Mouse (Mus musculus) hindbrain, embryonic 11.5 days (tissue): ENCODE data around the gene Kdf1. TPM values are rescaled to one million over a fixed set of nuclear protein-coding genes. Genes with fewer than 3 reads are reported as not detected.

Source experiments
- ATAC-seq: fragments of 200-750 bp; cut with Nextera tagmentation; 2 replicates; pipeline ENCODE4 v1.8.0; 2017; ENCODE audit warnings: mild to moderate bottlenecking, moderate TSS enrichment, moderate library complexity; ENCODE audit not compliant: low FRiP score
- DNase-seq: peaks from one replicate; pipeline ENCODE4 v3.0.0-alpha.2; 2015; ENCODE audit warnings: low spot score
- H3K27ac ChIP-seq: fragments of 300-500 bp; sonication (generic); 2 replicates; pipeline ENCODE4 v1.5.1; 2014; ENCODE audit warnings: mild to moderate bottlenecking, low read depth, low read length
- H3K27me3 ChIP-seq: fragments of 300-500 bp; sonication (generic); 2 replicates; pipeline ENCODE4 v1.6.1; 2014; ENCODE audit warnings: mild to moderate bottlenecking, low read length, moderate library complexity, mixed read lengths; ENCODE audit not compliant: control insufficient read depth, insufficient read depth
- H3K36me3 ChIP-seq: fragments of 300-500 bp; sonication (generic); 2 replicates; pipeline ENCODE4 v1.6.1; 2014; ENCODE audit warnings: mild to moderate bottlenecking, low read length, moderate library complexity, mixed read lengths; ENCODE audit not compliant: control insufficient read depth, insufficient read depth
- H3K4me1 ChIP-seq: fragments of 300-500 bp; sonication (generic); replicated peaks from 2 replicates; pipeline ENCODE4 v1.6.1; 2014; ENCODE audit warnings: low read length, mixed read lengths; ENCODE audit not compliant: control insufficient read depth, insufficient read depth
- H3K4me2 ChIP-seq: fragments of 300-500 bp; sonication (generic); replicated peaks from 2 replicates; pipeline ENCODE4 v1.6.1; 2014; ENCODE audit warnings: mild to moderate bottlenecking, low read depth, low read length
- H3K4me3 ChIP-seq: fragments of 300-500 bp; sonication (generic); 2 replicates; pipeline ENCODE4 v1.5.1; 2014; ENCODE audit warnings: low read depth, low read length
- H3K9ac ChIP-seq: fragments of 300-500 bp; sonication (generic); 2 replicates; pipeline ENCODE4 v1.6.1; 2014; ENCODE audit warnings: low read depth, low read length
- H3K9me3 ChIP-seq: fragments of 300-500 bp; sonication (generic); 2 replicates; pipeline ENCODE4 v1.6.1; 2016; ENCODE audit warnings: low read length; ENCODE audit not compliant: control insufficient read depth
- WGBS: fragments of 180-500 bp; shearing (Covaris S2); extraction: QIAGEN DNeasy Blood & Tissue Kit; methylation state at CpG from one replicate; pipeline ENCODE4 v1.1.7; 2014; 5-methylcytosine and 5-hydroxymethylcytosine counted together
- polyA plus RNA-seq: library from polyadenylated mRNA; unstranded; fragments of >200 nt; fragmentation: Nextera tagmentation; extraction: Ambion mirVana; gene quantifications from 2 replicates; pipeline ENCODE4 v1.2.1, GENCODE M21; 2014

Gene Kdf1
- polyA plus RNA-seq, 1 experiment from 2014 or later: 1.7 TPM

GRCm38 (mm10) chr4:133493895-133494294 is 24.9 kb upstream of the Kdf1 start:
- no peak for DNase-seq
- Histone ChIP-seq H3K9ac (no peak overlapping the region), H3K4me1 (peaks cover 3% of the 10 kb centered on the region), H3K27ac (no peak overlapping the region), H3K4me2 (peak overlapping the region; percentile 31), H3K27me3 (peaks cover 39% of the 10 kb centered on the region), H3K36me3 (no peaks in the 10 kb centered on the region), H3K9me3 (no peaks in the 10 kb centered on the region), H3K4me3 (no peak overlapping the region)
- 29% methylated on average over 10 of the region's 12 CpGs for WGBS
- ATAC-seq: no peak

GRCm38 (mm10) chr4:133494432-133494831 is 24.3 kb upstream of the Kdf1 start:
- under 1% methylated on average over 12 of the region's 12 CpGs for WGBS
- Histone ChIP-seq H3K4me1 (peaks cover 3% of the 10 kb centered on the region), H3K4me2 (peak overlapping the region; percentile 31), H3K27me3 (peaks cover 44% of the 10 kb centered on the region), H3K27ac (no peak overlapping the region), H3K4me3 (no peak overlapping the region), H3K9me3 (no peaks in the 10 kb centered on the region), H3K36me3 (no peaks in the 10 kb centered on the region), H3K9ac (no peak overlapping the region)
- peak; percentile 36; the same call in 1 of the 2 replicates for ATAC-seq
- peak; percentile 95 for DNase-seq

- Histone ChIP-seq H3K27ac (no peak overlapping the region), H3K9me3 (no peaks in the 10 kb centered on the region), H3K4me2 (no peak overlapping the region), H3K27me3 (peaks cover 48% of the 10 kb centered on the region), H3K9ac (no peak overlapping the region), H3K36me3 (no peaks in the 10 kb centered on the region), H3K4me3 (no peak overlapping the region), H3K4me1 (peaks cover 3% of the 10 kb centered on the region)
- no peak for ATAC-seq
- DNase-seq: no peak
- 62% methylated on average over 4 of the region's 4 CpGs for WGBS
Observed at GRCm38 (mm10) chr4:133494867-133495266, 23.9 kb upstream of the Kdf1 start.

GRCm38 (mm10) chr4:133495711-133496110 is 23.1 kb upstream of the Kdf1 start:
- Histone ChIP-seq H3K9ac (no peak overlapping the region), H3K4me2 (no peak overlapping the region), H3K27ac (no peak overlapping the region), H3K4me1 (peaks cover 3% of the 10 kb centered on the region), H3K36me3 (no peaks in the 10 kb centered on the region), H3K27me3 (peaks cover 53% of the 10 kb centered on the region), H3K4me3 (no peak overlapping the region), H3K9me3 (no peaks in the 10 kb centered on the region)
- WGBS: 35% methylated on average over 7 of the region's 7 CpGs
- no peak for ATAC-seq
- no peak for DNase-seq

GRCm38 (mm10) chr4:133496738-133497445 is 21.9 kb upstream of the Kdf1 start:
- 19% methylated on average over 6 of the region's 6 CpGs for WGBS
- H3K9me3 ChIP-seq: no peaks in the 10 kb centered on the region
- H3K36me3 ChIP-seq: no peaks in the 10 kb centered on the region
- no peak overlapping the region for H3K27ac ChIP-seq
- peaks cover 3% of the 10 kb centered on the region for H3K4me1 ChIP-seq
- DNase-seq (no peak), ATAC-seq (no peak)
- H3K9ac ChIP-seq: no peak overlapping the region
- peak overlapping the region; percentile 62; the same call in 1 of the 2 replicates for H3K4me3 ChIP-seq
- peaks cover 60% of the 10 kb centered on the region for H3K27me3 ChIP-seq
- peak overlapping the region; percentile 100; the same call in 1 of the 2 replicates for H3K4me2 ChIP-seq

- ATAC-seq: peak; percentile 44; the same call in 1 of the 2 replicates
- WGBS: under 1% methylated on average over 41 of the region's 70 CpGs
- Histone ChIP-seq H3K9me3 (no peaks in the 10 kb centered on the region), H3K4me1 (peaks cover 3% of the 10 kb centered on the region), H3K27ac (no peak overlapping the region), H3K4me3 (peak overlapping the region; percentile 62), H3K9ac (peak overlapping the region; percentile 57), H3K4me2 (peak overlapping the region; percentile 100), H3K27me3 (peaks cover 60% of the 10 kb centered on the region), H3K36me3 (no peaks in the 10 kb centered on the region)
- peak; percentile 65 for DNase-seq
Observed at GRCm38 (mm10) chr4:133497461-133498159, 21.2 kb upstream of the Kdf1 start.

- 1% methylated on average over 47 of the region's 53 CpGs for WGBS
- DNase-seq: peak; percentile 85
- Histone ChIP-seq H3K9me3 (no peaks in the 10 kb centered on the region), H3K27me3 (peaks cover 60% of the 10 kb centered on the region), H3K27ac (no peak within 1 kb of the TSS), H3K4me1 (peaks cover 3% of the 10 kb centered on the region), H3K4me2 (peak within 1 kb of the TSS; percentile 100), H3K36me3 (no peaks in the 10 kb centered on the region), H3K9ac (peak within 1 kb of the TSS; percentile 57), H3K4me3 (peak within 1 kb of the TSS; percentile 62)
- ATAC-seq: peak; percentile 80
Observed at GRCm38 (mm10) chr4:133498160-133498724, 20.5 kb upstream of the Kdf1 start, which contains the start of gene Trnp1. Gene Trnp1, minus strand, starts transcription at chr4:133498550.

- H3K27me3 ChIP-seq: peaks cover 45% of the 10 kb centered on the region
- H3K4me1 ChIP-seq: peaks cover 3% of the 10 kb centered on the region
- no peaks in the 10 kb centered on the region for H3K9me3 ChIP-seq
- H3K4me3 ChIP-seq: no peak overlapping the region
- no peak overlapping the region for H3K9ac ChIP-seq
- H3K4me2 ChIP-seq: no peak overlapping the region
- no peaks in the 10 kb centered on the region for H3K36me3 ChIP-seq
- no peak overlapping the region for H3K27ac ChIP-seq
- DNase-seq: no peak
- ATAC-seq: no peak
- WGBS: 63% methylated on average over 7 of the region's 7 CpGs
Observed at GRCm38 (mm10) chr4:133501514-133501913, 17.2 kb upstream of the Kdf1 start.
